Mouse (Mus musculus) midbrain, embryonic 12.5 days (tissue): ENCODE measurements around the gene Gmppb. TPM values are rescaled to one million over a fixed set of nuclear protein-coding genes. Genes with fewer than 3 reads are reported as not detected.

ENCODE experiments used
- ATAC-seq: fragments of 200-750 bp; cut with Nextera tagmentation; 2 replicates; pipeline ENCODE4 v1.8.0; 2017; ENCODE audit warnings: low read depth, moderate TSS enrichment, moderate library complexity; ENCODE audit not compliant: low FRiP score
- H3K27ac ChIP-seq: fragments of 300-500 bp; sonication (generic); replicated peaks from 2 replicates; pipeline ENCODE4 v1.5.1; 2016; ENCODE audit warnings: mild to moderate bottlenecking
- H3K27me3 ChIP-seq: fragments of 300-500 bp; sonication (generic); 2 replicates; pipeline ENCODE4 v1.6.1; 2016; ENCODE audit warnings: mild to moderate bottlenecking
- H3K36me3 ChIP-seq: fragments of 300-500 bp; sonication (generic); 2 replicates; pipeline ENCODE4 v1.6.1; 2016
- H3K4me1 ChIP-seq: fragments of 300-500 bp; sonication (generic); 2 replicates; pipeline ENCODE4 v1.6.1; 2016
- H3K4me2 ChIP-seq: fragments of 300-500 bp; sonication (generic); replicated peaks from 2 replicates; pipeline ENCODE4 v1.6.1; 2016; ENCODE audit warnings: mild to moderate bottlenecking, moderate library complexity
- H3K4me3 ChIP-seq: fragments of 300-500 bp; sonication (generic); 2 replicates; pipeline ENCODE4 v1.5.1; 2016; ENCODE audit warnings: mild to moderate bottlenecking
- H3K9ac ChIP-seq: fragments of 300-500 bp; sonication (generic); replicated peaks from 2 replicates; pipeline ENCODE4 v1.6.1; 2016; ENCODE audit warnings: mild to moderate bottlenecking, moderate library complexity
- H3K9me3 ChIP-seq: fragments of 300-500 bp; sonication (generic); 2 replicates; pipeline ENCODE4 v1.6.1; 2016; ENCODE audit warnings: mild to moderate bottlenecking
- WGBS: fragments of 180-500 bp; shearing (Covaris S2); methylation state at CpG from one replicate; pipeline ENCODE4 v1.1.7; 2016; 5-methylcytosine and 5-hydroxymethylcytosine counted together
- polyA plus RNA-seq: library from polyadenylated mRNA; unstranded; fragments of >200 nt; fragmentation: Nextera tagmentation; extraction: Ambion mirVana; gene quantifications from 2 replicates; pipeline ENCODE4 v1.2.1, GENCODE M21; 2016

Gene Gmppb
- polyA plus RNA-seq, 1 experiment from 2014 or later, result 18.2 TPM

GRCm38 (mm10) chr9:108052885-108053664 is 4.0 kb downstream of the Gmppb start, which contains the start of gene Amigo3:
Amigo3 (plus strand) TSS chr9:108053159.
- 54% methylated on average over 20 of the region's 20 CpGs for WGBS

GRCm38 (mm10) chr9:108053665-108054225 is 4.7 kb downstream of the Gmppb start:
- 92% methylated on average over 15 of the region's 15 CpGs for WGBS
- no peak overlapping the region for H3K4me2 ChIP-seq

More at GRCm38 (mm10) chr9:108052885-108053664, 4.0 kb downstream of the Gmppb start, which contains the start of gene Amigo3:
- Histone ChIP-seq H3K4me3 (no peak within 1 kb of the TSS), H3K4me1 (peaks cover 20% of the 10 kb centered on the region), H3K36me3 (peaks cover 64% of the 10 kb centered on the region), H3K27ac (no peak within 1 kb of the TSS), H3K27me3 (no peaks in the 10 kb centered on the region), H3K9me3 (no peaks in the 10 kb centered on the region), H3K9ac (no peak within 1 kb of the TSS; the same call in 1 of the 2 replicates), H3K4me2 (peak within 1 kb of the TSS; percentile 32)
- ATAC-seq, result peak; percentile 21; the same call in 1 of the 2 replicates

GRCm38 (mm10) chr9:108054331-108055040 is 5.4 kb downstream of the Gmppb start:
- no peaks in the 10 kb centered on the region for H3K9me3 ChIP-seq
- no peak overlapping the region for H3K4me3 ChIP-seq
- no peaks in the 10 kb centered on the region for H3K27me3 ChIP-seq
- H3K27ac ChIP-seq, result no peak overlapping the region
- no peak for ATAC-seq
- H3K9ac ChIP-seq, result no peak overlapping the region
- H3K4me2 ChIP-seq, result no peak overlapping the region
- WGBS, result 92% methylated on average over 22 of the region's 22 CpGs
- peaks cover 11% of the 10 kb centered on the region for H3K4me1 ChIP-seq
- peaks cover 78% of the 10 kb centered on the region for H3K36me3 ChIP-seq

More at GRCm38 (mm10) chr9:108053665-108054225, 4.7 kb downstream of the Gmppb start:
- Histone ChIP-seq H3K9me3 (no peaks in the 10 kb centered on the region), H3K36me3 (peaks cover 71% of the 10 kb centered on the region), H3K4me3 (no peak overlapping the region), H3K27me3 (no peaks in the 10 kb centered on the region), H3K4me1 (peaks cover 13% of the 10 kb centered on the region), H3K27ac (no peak overlapping the region), H3K9ac (no peak overlapping the region)
- no peak for ATAC-seq

- H3K9ac ChIP-seq, result no peak overlapping the region
- ATAC-seq, result no peak
- WGBS, result 100% methylated on average over 1 of the region's 1 CpGs
These were observed 6.0 kb downstream of the Gmppb start for GRCm38 (mm10) chr9:108055061-108055460.

GRCm38 (mm10) chr9:108055661-108056237 is 6.7 kb downstream of the Gmppb start:
- Histone ChIP-seq H3K4me1 (peaks cover 5% of the 10 kb centered on the region; the same call in 1 of the 2 replicates), H3K27ac (no peak overlapping the region), H3K36me3 (peaks cover 83% of the 10 kb centered on the region), H3K27me3 (no peaks in the 10 kb centered on the region), H3K4me3 (no peak overlapping the region), H3K9ac (no peak overlapping the region), H3K9me3 (no peaks in the 10 kb centered on the region), H3K4me2 (no peak overlapping the region)
- 91% methylated on average over 6 of the region's 6 CpGs for WGBS
- ATAC-seq, result no peak

More at GRCm38 (mm10) chr9:108055061-108055460, 6.0 kb downstream of the Gmppb start:
- Histone ChIP-seq H3K4me2 (no peak overlapping the region), H3K27me3 (no peaks in the 10 kb centered on the region), H3K4me1 (peaks cover 5% of the 10 kb centered on the region; the same call in 1 of the 2 replicates), H3K36me3 (peaks cover 84% of the 10 kb centered on the region), H3K27ac (no peak overlapping the region), H3K9me3 (no peaks in the 10 kb centered on the region), H3K4me3 (no peak overlapping the region)

GRCm38 (mm10) chr9:108056361-108057261 is 7.6 kb downstream of the Gmppb start:
- 81% methylated on average over 28 of the region's 28 CpGs for WGBS
- ATAC-seq, result no peak
- Histone ChIP-seq H3K27me3 (no peaks in the 10 kb centered on the region), H3K27ac (no peak overlapping the region), H3K9me3 (no peaks in the 10 kb centered on the region), H3K9ac (no peak overlapping the region), H3K4me2 (no peak overlapping the region), H3K4me1 (peaks cover 5% of the 10 kb centered on the region; the same call in 1 of the 2 replicates), H3K36me3 (peaks cover 80% of the 10 kb centered on the region), H3K4me3 (no peak overlapping the region)

- 93% methylated on average over 5 of the region's 5 CpGs for WGBS
- no peak for ATAC-seq
- no peak overlapping the region for H3K9ac ChIP-seq
- H3K27me3 ChIP-seq, result no peaks in the 10 kb centered on the region
- H3K36me3 ChIP-seq, result peaks cover 80% of the 10 kb centered on the region
- H3K4me2 ChIP-seq, result no peak overlapping the region
- peaks cover 5% of the 10 kb centered on the region; the same call in 1 of the 2 replicates for H3K4me1 ChIP-seq
- no peaks in the 10 kb centered on the region for H3K9me3 ChIP-seq
- H3K27ac ChIP-seq, result no peak overlapping the region
- no peak overlapping the region for H3K4me3 ChIP-seq
These were observed 8.2 kb downstream of the Gmppb start for GRCm38 (mm10) chr9:108057262-108057562.

GRCm38 (mm10) chr9:108058291-108058690 is 9.2 kb downstream of the Gmppb start:
- 91% methylated on average over 9 of the region's 9 CpGs for whole genome bisulfite sequencing
- Histone ChIP-seq H3K4me1 (peaks cover 2% of the 10 kb centered on the region; the same call in 1 of the 2 replicates), H3K36me3 (peaks cover 88% of the 10 kb centered on the region), H3K4me2 (no peak overlapping the region), H3K9me3 (no peaks in the 10 kb centered on the region), H3K9ac (no peak overlapping the region), H3K27me3 (no peaks in the 10 kb centered on the region), H3K27ac (no peak overlapping the region), H3K4me3 (no peak overlapping the region)
- ATAC-seq, result no peak

GRCm38 (mm10) chr9:108062142-108062541 is 13.1 kb downstream of the Gmppb start:
- 85% methylated on average over 3 of the region's 3 CpGs for WGBS

GRCm38 (mm10) chr9:108063361-108063760 is 14.3 kb downstream of the Gmppb start:
- peaks cover 49% of the 10 kb centered on the region for H3K36me3 ChIP-seq
- WGBS, result 89% methylated on average over 12 of the region's 12 CpGs
- H3K4me1 ChIP-seq, result peaks cover 3% of the 10 kb centered on the region; the same call in 1 of the 2 replicates
- H3K9me3 ChIP-seq, result no peaks in the 10 kb centered on the region
- H3K4me2 ChIP-seq, result no peak overlapping the region
- no peak for ATAC-seq
- no peak overlapping the region for H3K27ac ChIP-seq
- no peak overlapping the region for H3K4me3 ChIP-seq
- H3K9ac ChIP-seq, result no peak overlapping the region
- H3K27me3 ChIP-seq, result no peaks in the 10 kb centered on the region

More at GRCm38 (mm10) chr9:108062142-108062541, 13.1 kb downstream of the Gmppb start:
- Histone ChIP-seq H3K27ac (no peak overlapping the region), H3K9me3 (no peaks in the 10 kb centered on the region), H3K36me3 (peaks cover 60% of the 10 kb centered on the region), H3K4me1 (no peaks in the 10 kb centered on the region), H3K27me3 (no peaks in the 10 kb centered on the region), H3K9ac (no peak overlapping the region), H3K4me3 (no peak overlapping the region), H3K4me2 (no peak overlapping the region)
- no peak for ATAC-seq
